Mouse (Mus musculus) megakaryocyte-erythroid progenitor cell, adult 5-6 weeks (primary cell): Measurements from ENCODE around the gene Ier3. TPM values are rescaled to one million over a fixed set of nuclear protein-coding genes. Genes with fewer than 3 reads are reported as not detected.
A peak's percentile ranks its signal among the peaks of the same experiment; 100 is the strongest.

Experiments
- ATAC-seq: replicated peaks from 2 replicates; pipeline ENCODE4 v1.8.0; 2016; ENCODE audit warnings: mild to moderate bottlenecking, inconsistent platforms; ENCODE audit not compliant: severe bottlenecking, poor library complexity, low FRiP score, low TSS enrichment
- total RNA-seq, 2 experiments: library from RNA; stranded (forward) in 1 of 2; stranded (reverse) in 1 of 2; fragments of 200-1000, 215-1000 nt in 1 of 2; fragments of >200 nt in 1 of 2; fragmentation: Nextera tagmentation in 1 of 2; gene quantifications; 2 replicates each; pipeline ENCODE4 v1.2.3; 2014 to 2017

Gene Ier3
- 9.4 and 18.1 TPM in 2 replicates for total RNA-seq (2014; fragmentation: Nextera tagmentation)
- total RNA-seq (2017), result 16.1 and 18.2 TPM in 2 replicates

- ATAC-seq, result peak; percentile 18
Observed at GRCm38 (mm10) chr17:35821439-35822430, at the start of gene Ier3. Ier3 (plus strand) TSS chr17:35821684.

GRCm38 (mm10) chr17:35776811-35777609 is 44.5 kb upstream of the Ier3 start:
- 0 out of 2 replicates have a peak, but pooled peaks have one; percentile 19 for ATAC-seq

GRCm38 (mm10) chr17:35778965-35779364 is 42.5 kb upstream of the Ier3 start:
- no peak for ATAC-seq

GRCm38 (mm10) chr17:35779466-35780205 is 41.8 kb upstream of the Ier3 start:
- ATAC-seq, result no peak

GRCm38 (mm10) chr17:35780362-35780761 is 41.1 kb upstream of the Ier3 start:
- no peak for ATAC-seq

- ATAC-seq, result no peak
Observed at GRCm38 (mm10) chr17:35782398-35782797, 39.1 kb upstream of the Ier3 start.

GRCm38 (mm10) chr17:35782924-35783323 is 38.6 kb upstream of the Ier3 start:
- no peak for ATAC-seq

- peak; percentile 77 for ATAC-seq
Observed at GRCm38 (mm10) chr17:35783944-35784343, 37.5 kb upstream of the Ier3 start.

GRCm38 (mm10) chr17:35785140-35785539 is 36.3 kb upstream of the Ier3 start:
- no peak for ATAC-seq

- no peak for ATAC-seq
Observed at GRCm38 (mm10) chr17:35787493-35787892, 34.0 kb upstream of the Ier3 start.

GRCm38 (mm10) chr17:35788025-35788424 is 33.5 kb upstream of the Ier3 start:
- no peak for ATAC-seq

- ATAC-seq, result no peak
Observed at GRCm38 (mm10) chr17:35790933-35791332, 30.6 kb upstream of the Ier3 start.

- no peak for ATAC-seq
Observed at GRCm38 (mm10) chr17:35792837-35793236, 28.6 kb upstream of the Ier3 start.

- peak; percentile 71 for ATAC-seq
Observed at GRCm38 (mm10) chr17:35795099-35795498, 26.4 kb upstream of the Ier3 start.

GRCm38 (mm10) chr17:35795656-35796055 is 25.8 kb upstream of the Ier3 start:
- no peak for ATAC-seq

- ATAC-seq, result peak; percentile 32; the same call in 1 of the 2 replicates
Observed at GRCm38 (mm10) chr17:35796835-35797234, 24.6 kb upstream of the Ier3 start.

GRCm38 (mm10) chr17:35800905-35801304 is 20.6 kb upstream of the Ier3 start:
- ATAC-seq, result no peak

- no peak for ATAC-seq
Observed at GRCm38 (mm10) chr17:35803020-35803419, 18.5 kb upstream of the Ier3 start.

GRCm38 (mm10) chr17:35803858-35804399 is 17.6 kb upstream of the Ier3 start:
- ATAC-seq, result no peak
